Mouse (Mus musculus): ENCODE measurements at regions not wholly inside any gene's neighbourhood (a gene's known extent, or its start where the extent isn't known, plus 50 kb on each side); places are given as distances from the start of the nearest gene placed in this dataset.

DNA sequence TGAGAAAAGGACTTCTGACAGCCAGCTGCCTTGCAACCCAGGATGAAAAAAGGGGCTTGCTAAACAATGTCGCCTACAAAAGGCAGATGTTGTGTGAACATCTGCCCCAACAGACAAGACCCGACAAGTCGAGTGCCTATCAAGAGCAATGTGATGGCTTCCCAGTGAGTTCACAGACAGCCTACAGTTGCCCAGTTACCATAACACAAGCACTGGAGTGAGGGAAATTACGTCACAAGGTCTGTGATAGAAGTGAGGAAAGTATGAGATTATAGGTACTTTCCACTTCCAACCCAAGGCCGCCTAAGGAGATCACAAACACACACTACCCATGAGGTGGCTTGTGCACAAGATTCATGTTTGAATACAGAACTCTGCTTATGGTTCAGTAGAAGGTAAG, 78.4 kb upstream of the 1700016C15Rik start:
- no peak for TF ChIP-seq HCFC1 (IDR thresholded peaks at IDR 0.05; ENCODE audit: low read depth, low read length)
- TF ChIP-seq POLR2A (IDR thresholded peaks at IDR 0.05; ENCODE audit: low read depth, low read length) = no peak
- TF ChIP-seq USF2 (conservative IDR thresholded peaks at IDR 0.05; ENCODE audit: low read depth, low read length) = no peak
- TF ChIP-seq MXI1 (IDR thresholded peaks at IDR 0.05; ENCODE audit: low read depth, low read length) = no peak
- no peak for TF ChIP-seq EP300 (IDR thresholded peaks at IDR 0.05; ENCODE audit: low read length)
- TF ChIP-seq IRF4 (IDR thresholded peaks at IDR 0.05; ENCODE audit: low read depth, low read length) = no peak
- TF ChIP-seq CTCF (conservative IDR thresholded peaks at IDR 0.05 in 1 of 2, IDR thresholded peaks at IDR 0.05 in 1 of 2; ENCODE audit: low read depth in 2 of 2, low read length in 2 of 2) = no peak
- TF ChIP-seq ETS1 (conservative IDR thresholded peaks at IDR 0.05; ENCODE audit: low read depth, low read length) = no peak; the same call in 1 of the 2 replicates
- no peak for TF ChIP-seq ZNF384 (IDR thresholded peaks at IDR 0.05; ENCODE audit: low read depth, low read length)

All from CH12.LX (cell line).